20 mouse cellular contexts compared by ENCODE assay signal in genomic region chrX:103734041-103734625, GRCm38 (mm10).
A peak's percentile ranks its signal among the peaks of the same experiment; 100 is the strongest.
DNase-seq lines count a peak whose midpoint lies in the region; ATAC-seq and TF ChIP-seq lines count a peak whose summit lies in the region.
"Had no signal": no experiment of that assay in that cellular context is flagged by ENCODE, and none has a peak within 500 bp of the region (broad histone marks: within the 10 kb centered on the region; RNA-seq: fewer than 3 reads in every experiment).

No protein-coding gene starts in this region.

- no peak overlapping the region for H3K4me3 ChIP-seq in liver, adult 2 months (ENCODE audit: insufficient read depth, low read depth, low read length)
- H3K4me3 ChIP-seq in liver, embryonic 11.5 days (ENCODE audit: low read depth, low read length), result no peak overlapping the region
- no peak overlapping the region for H3K4me3 ChIP-seq in midbrain, embryonic 14.5 days (replicated peaks; ENCODE audit: low read depth, low read length)
- H3K4me3 ChIP-seq in midbrain, embryonic 13.5 days (replicated peaks), result no peak overlapping the region
- no peak overlapping the region for H3K4me3 ChIP-seq in liver, postnatal 0 days (ENCODE audit: low read depth, low read length)
- H3K4me3 ChIP-seq: embryonic facial prominence, embryonic 15.5 days; forebrain, embryonic 15.5 days; heart, embryonic 15.5 days; hindbrain, embryonic 13.5 days; limb, embryonic 15.5 days; stomach, embryonic 15.5 days had no signal

- H3K36me3 ChIP-seq in liver, adult 2 months (ENCODE audit: control insufficient read depth, insufficient read depth, low read length), result no peaks in the 10 kb centered on the region
- no peaks in the 10 kb centered on the region for H3K36me3 ChIP-seq in liver, embryonic 11.5 days (ENCODE audit: control insufficient read depth, insufficient read depth, low read length)
- no peaks in the 10 kb centered on the region for H3K36me3 ChIP-seq in midbrain, embryonic 14.5 days (ENCODE audit: control insufficient read depth, insufficient read depth, low read length)
- no peaks in the 10 kb centered on the region for H3K36me3 ChIP-seq in midbrain, embryonic 13.5 days
- H3K36me3 ChIP-seq in liver, postnatal 0 days (replicated peaks; ENCODE audit: insufficient read depth, low read length), result no peaks in the 10 kb centered on the region
- H3K36me3 ChIP-seq: embryonic facial prominence, embryonic 15.5 days; forebrain, embryonic 15.5 days; heart, embryonic 15.5 days; hindbrain, embryonic 13.5 days; limb, embryonic 15.5 days; stomach, embryonic 15.5 days had no signal

- no peaks in the 10 kb centered on the region for H3K9me3 ChIP-seq in liver, embryonic 11.5 days (ENCODE audit: control insufficient read depth, low read length)
- H3K9me3 ChIP-seq in midbrain, embryonic 14.5 days (ENCODE audit: control insufficient read depth, low read length), result no peaks in the 10 kb centered on the region
- H3K9me3 ChIP-seq in midbrain, embryonic 13.5 days, result no peaks in the 10 kb centered on the region
- no peaks in the 10 kb centered on the region for H3K9me3 ChIP-seq in liver, postnatal 0 days (ENCODE audit: low read length)
- H3K9me3 ChIP-seq: embryonic facial prominence, embryonic 15.5 days; forebrain, embryonic 15.5 days; heart, embryonic 15.5 days; hindbrain, embryonic 13.5 days; limb, embryonic 15.5 days; stomach, embryonic 15.5 days had no signal

- no peaks in the 10 kb centered on the region for H3K27me3 ChIP-seq in liver, adult 2 months (ENCODE audit: control insufficient read depth, insufficient read depth, low read length)
- peaks cover 48% of the 10 kb centered on the region for H3K27me3 ChIP-seq in liver, embryonic 11.5 days (replicated peaks; ENCODE audit: control insufficient read depth, insufficient read depth, low read length)
- H3K27me3 ChIP-seq in midbrain, embryonic 14.5 days (ENCODE audit: control insufficient read depth, insufficient read depth, low read length), result peaks cover 40% of the 10 kb centered on the region
- H3K27me3 ChIP-seq in midbrain, embryonic 13.5 days, result peaks cover 88% of the 10 kb centered on the region
- H3K27me3 ChIP-seq in liver, postnatal 0 days (ENCODE audit: insufficient read depth, low read length), result no peaks in the 10 kb centered on the region

- no peaks in the 10 kb centered on the region for H3K79me2 ChIP-seq in liver, adult 2 months (ENCODE audit: control insufficient read depth, insufficient read depth, low read length)

- peak overlapping the region; percentile 0; the same call in 1 of the 2 replicates for H3K9ac ChIP-seq in liver, adult 2 months (ENCODE audit: low read depth, low read length)
- H3K9ac ChIP-seq in liver, embryonic 11.5 days (ENCODE audit: low read depth, low read length), result no peak overlapping the region
- no peak overlapping the region for H3K9ac ChIP-seq in midbrain, embryonic 14.5 days (replicated peaks; ENCODE audit: low read length)
- H3K9ac ChIP-seq in midbrain, embryonic 13.5 days (replicated peaks), result no peak overlapping the region
- no peak overlapping the region for H3K9ac ChIP-seq in liver, postnatal 0 days (replicated peaks)
- H3K9ac ChIP-seq: embryonic facial prominence, embryonic 15.5 days; forebrain, embryonic 15.5 days; heart, embryonic 15.5 days; hindbrain, embryonic 13.5 days; limb, embryonic 15.5 days; stomach, embryonic 15.5 days had no signal

- peak; percentile 94 for DNase-seq in liver, adult 2 months (ENCODE audit: extremely low read depth, low read depth, low spot score)
- DNase-seq in liver, embryonic 11.5 days (ENCODE audit: low spot score), result no peak
- DNase-seq in midbrain, embryonic 14.5 days, result no peak
- peak; percentile 64 to 76 for DNase-seq in kidney, postnatal 25 days
- DNase-seq in liver, postnatal 0 days, result peak; percentile 26
- no peak for DNase-seq in T-cell, adult 2 months (ENCODE audit: low spot score)
- DNase-seq: adrenal gland, postnatal 10 days; cerebellum, adult 2 months; heart, postnatal 36 days; left cerebral cortex, postnatal 4 days; thymus, postnatal 25 days had no signal

- TF ChIP-seq CTCF in liver, adult 2 months (IDR thresholded peaks at IDR 0.05; ENCODE audit: low read depth, low read length), result no peak
- no peak for TF ChIP-seq CTCF in liver, postnatal 0 days (IDR thresholded peaks at IDR 0.05; ENCODE audit: low read depth)

- TF ChIP-seq POLR2A in liver, adult 2 months (IDR thresholded peaks at IDR 0.05; ENCODE audit: extremely low read depth, insufficient read depth, low read length), result no peak

- peak overlapping the region; percentile 95 for H3K27ac ChIP-seq in liver, adult 2 months (replicated peaks; ENCODE audit: insufficient read depth, low read depth, low read length)
- no peak overlapping the region for H3K27ac ChIP-seq in liver, embryonic 11.5 days (ENCODE audit: low read depth, low read length)
- 0 out of 2 replicates have a peak overlapping the region, but pooled peaks have one; percentile 37 for H3K27ac ChIP-seq in midbrain, embryonic 14.5 days (replicated peaks; ENCODE audit: low read depth, low read length)
- H3K27ac ChIP-seq in midbrain, embryonic 13.5 days, result no peak overlapping the region
- peak overlapping the region; percentile 80 for H3K27ac ChIP-seq in liver, postnatal 0 days (ENCODE audit: low read depth)
- H3K27ac ChIP-seq: embryonic facial prominence, embryonic 15.5 days; forebrain, embryonic 15.5 days; heart, embryonic 15.5 days; hindbrain, embryonic 13.5 days; limb, embryonic 15.5 days; macrophage; stomach, embryonic 15.5 days had no signal

- no peak for ATAC-seq in liver, embryonic 11.5 days (replicated peaks; ENCODE audit: low FRiP score)
- no peak for ATAC-seq in midbrain, embryonic 14.5 days (ENCODE audit: low FRiP score, low TSS enrichment)
- no peak for ATAC-seq in midbrain, embryonic 13.5 days
- peak; percentile 72 for ATAC-seq in liver, postnatal 0 days
- ATAC-seq: activated CD4-positive, CD25-positive, alpha-beta regulatory T cell, adult 4 months; forebrain, embryonic 15.5 days had no signal

- WGBS in liver, adult 2 months, result 22% methylated on average over 7 of the region's 7 CpGs
- 67% methylated on average over 7 of the region's 7 CpGs for WGBS in liver, embryonic 11.5 days
- 73% methylated on average over 7 of the region's 7 CpGs for WGBS in midbrain, embryonic 14.5 days
- WGBS in midbrain, embryonic 13.5 days, result 70% methylated on average over 7 of the region's 7 CpGs
- 63% methylated on average over 7 of the region's 7 CpGs for WGBS in liver, postnatal 0 days (ENCODE audit: insufficient replicate concordance)

- TF ChIP-seq EP300 in liver, postnatal 0 days (IDR thresholded peaks at IDR 0.05; ENCODE audit: low read depth), result no peak

- peaks cover 31% of the 10 kb centered on the region for H3K4me1 ChIP-seq in liver, adult 2 months (ENCODE audit: control insufficient read depth, insufficient read depth, low read length)
- no peaks in the 10 kb centered on the region for H3K4me1 ChIP-seq in liver, embryonic 11.5 days (replicated peaks; ENCODE audit: control insufficient read depth, insufficient read depth, low read length)
- no peaks in the 10 kb centered on the region for H3K4me1 ChIP-seq in midbrain, embryonic 14.5 days (ENCODE audit: control insufficient read depth, insufficient read depth, low read length)
- H3K4me1 ChIP-seq in midbrain, embryonic 13.5 days (replicated peaks), result 0 out of 2 replicates have a peak, but pooled peaks cover 2% of the 10 kb centered on the region
- H3K4me1 ChIP-seq in liver, postnatal 0 days (ENCODE audit: insufficient read depth), result no peaks in the 10 kb centered on the region
- H3K4me1 ChIP-seq: embryonic facial prominence, embryonic 15.5 days; forebrain, embryonic 15.5 days; heart, embryonic 15.5 days; limb, embryonic 15.5 days; stomach, embryonic 15.5 days had no signal

- no peak overlapping the region for H3K4me2 ChIP-seq in liver, embryonic 11.5 days
- no peak overlapping the region for H3K4me2 ChIP-seq in midbrain, embryonic 14.5 days (ENCODE audit: low read length)
- no peak overlapping the region for H3K4me2 ChIP-seq in midbrain, embryonic 13.5 days (replicated peaks)
- no peak overlapping the region for H3K4me2 ChIP-seq in liver, postnatal 0 days (ENCODE audit: low read depth, low read length)
- H3K4me2 ChIP-seq: embryonic facial prominence, embryonic 15.5 days; forebrain, embryonic 15.5 days; heart, embryonic 15.5 days; hindbrain, embryonic 13.5 days; limb, embryonic 15.5 days; stomach, embryonic 15.5 days had no signal

Comparison
In these comparisons a context has a peak if more than half of its experiments do, and no peak if none do; other contexts are left out.
1. DNase-seq: peak in liver, adult 2 months (single experiment), kidney, postnatal 25 days (2 of 2) and liver, postnatal 0 days (single experiment); none in liver, embryonic 11.5 days (single experiment), midbrain, embryonic 14.5 days (single experiment) and T-cell, adult 2 months (single experiment).
2. H3K27ac ChIP-seq: peak in liver, adult 2 months (single experiment), midbrain, embryonic 14.5 days (single experiment) and liver, postnatal 0 days (single experiment); none in liver, embryonic 11.5 days (single experiment) and midbrain, embryonic 13.5 days (single experiment).